Mouse (Mus musculus) right cerebral cortex, postnatal 10 days (tissue): ENCODE data around the gene Nr1h4.

Experiments used
- DNase-seq, 2 experiments: peaks; one replicate each; pipeline ENCODE4 v3.0.0; 2021; ENCODE audit warnings: low spot score in 2 of 2

The Nr1h4 gene

GRCm38 (mm10) chr10:89432743-89433142 lies 100.6 kb downstream of the Nr1h4 start:
- no peak for DNase-seq

DNA sequence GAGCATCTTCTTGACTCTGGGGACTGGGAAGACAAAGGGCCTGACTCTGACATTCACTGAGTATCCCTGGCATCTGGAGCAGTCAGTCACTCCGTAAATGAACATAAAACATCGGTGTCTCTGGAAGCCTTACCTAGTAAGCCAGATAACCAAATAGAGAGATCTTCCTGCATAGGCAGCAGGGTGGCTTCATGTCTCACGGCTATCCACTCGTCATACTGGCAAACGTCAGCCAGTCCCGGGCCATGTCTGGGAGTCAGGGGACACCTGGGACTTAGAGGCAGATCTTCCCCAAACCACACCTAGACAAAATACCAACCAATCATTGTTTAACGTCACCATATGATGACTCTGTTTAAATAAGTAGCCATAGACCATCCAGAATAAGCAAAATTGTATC lies 102.6 kb downstream of the Nr1h4 start:
- no peak for DNase-seq

GRCm38 (mm10) chr10:89424800-89425393 lies 108.5 kb downstream of the Nr1h4 start:
- DNase-seq: no peak

DNA sequence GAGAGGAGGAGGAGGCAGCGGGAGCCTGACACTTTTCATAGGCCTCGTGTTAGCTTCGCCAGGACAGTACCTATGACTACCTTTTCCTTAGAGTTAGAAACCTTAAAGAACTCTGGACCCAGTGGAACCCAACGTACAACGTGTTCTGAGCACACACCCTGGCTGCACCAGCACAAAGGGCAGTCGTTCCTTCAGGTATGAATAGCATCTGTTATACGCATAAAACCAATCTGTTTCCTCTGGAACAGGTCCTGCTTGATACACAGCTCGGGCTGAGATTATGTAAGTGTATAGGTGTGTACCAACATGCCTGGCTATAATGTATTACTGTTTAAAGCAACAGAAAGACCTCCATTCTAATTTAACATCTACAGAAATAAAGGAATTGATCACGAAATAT lies 109.2 kb downstream of the Nr1h4 start:
- no peak for DNase-seq

DNA sequence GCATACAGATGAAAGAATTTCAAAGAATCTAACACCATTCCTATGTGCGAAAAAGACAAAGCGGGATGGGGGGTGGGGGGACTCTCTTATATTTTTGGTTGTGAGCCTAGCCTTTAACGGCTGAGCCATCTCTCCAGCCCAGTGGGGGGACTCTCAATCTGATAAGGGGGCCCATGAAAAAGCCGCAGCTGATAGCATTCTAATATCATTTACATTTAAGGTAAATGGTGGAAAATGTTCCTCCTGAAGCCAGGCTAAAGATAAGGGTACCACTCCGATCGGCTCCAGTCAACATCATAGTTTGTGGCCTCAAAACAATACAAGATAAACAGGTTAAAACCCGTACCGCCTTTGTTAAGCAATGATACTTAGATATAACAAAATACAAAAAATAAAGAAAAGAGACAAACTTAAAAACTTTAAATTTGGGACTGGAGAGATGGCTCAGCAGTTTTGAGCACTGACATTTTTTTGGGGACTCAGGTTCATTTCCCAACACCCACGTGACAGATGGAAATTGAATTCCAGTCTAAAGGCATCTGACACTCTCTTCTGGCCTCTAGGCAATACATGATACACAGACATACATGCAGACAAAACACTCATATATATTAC lies 110.1 kb downstream of the Nr1h4 start:
- DNase-seq: no peak

GRCm38 (mm10) chr10:89422504-89423158 lies 110.8 kb downstream of the Nr1h4 start:
- DNase-seq: no peak

DNA sequence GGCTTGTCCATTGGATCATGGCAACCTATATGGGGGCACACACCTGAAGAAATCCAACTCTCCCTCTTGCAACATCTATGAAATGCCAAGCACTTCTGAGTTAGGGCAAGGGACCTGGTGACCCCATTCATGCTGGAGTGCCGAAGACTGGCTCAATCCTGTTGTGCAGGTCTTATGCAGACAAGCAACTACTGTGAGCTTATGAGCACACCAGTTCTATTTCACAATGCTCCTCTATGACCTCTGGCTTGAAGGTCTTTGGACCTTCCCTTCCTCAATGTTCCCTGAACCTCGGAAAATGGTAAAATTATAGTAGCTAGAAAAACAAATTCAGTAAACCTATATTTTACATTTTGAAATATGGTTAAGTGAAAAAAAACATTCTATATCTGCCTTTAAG lies 115.4 kb downstream of the Nr1h4 start:
- DNase-seq: no peak

GRCm38 (mm10) chr10:89415478-89415877 lies 117.9 kb downstream of the Nr1h4 start:
- DNase-seq: no peak

- no peak for DNase-seq
Observed at GRCm38 (mm10) chr10:89407551-89407950, 125.8 kb downstream of the Nr1h4 start.

DNA sequence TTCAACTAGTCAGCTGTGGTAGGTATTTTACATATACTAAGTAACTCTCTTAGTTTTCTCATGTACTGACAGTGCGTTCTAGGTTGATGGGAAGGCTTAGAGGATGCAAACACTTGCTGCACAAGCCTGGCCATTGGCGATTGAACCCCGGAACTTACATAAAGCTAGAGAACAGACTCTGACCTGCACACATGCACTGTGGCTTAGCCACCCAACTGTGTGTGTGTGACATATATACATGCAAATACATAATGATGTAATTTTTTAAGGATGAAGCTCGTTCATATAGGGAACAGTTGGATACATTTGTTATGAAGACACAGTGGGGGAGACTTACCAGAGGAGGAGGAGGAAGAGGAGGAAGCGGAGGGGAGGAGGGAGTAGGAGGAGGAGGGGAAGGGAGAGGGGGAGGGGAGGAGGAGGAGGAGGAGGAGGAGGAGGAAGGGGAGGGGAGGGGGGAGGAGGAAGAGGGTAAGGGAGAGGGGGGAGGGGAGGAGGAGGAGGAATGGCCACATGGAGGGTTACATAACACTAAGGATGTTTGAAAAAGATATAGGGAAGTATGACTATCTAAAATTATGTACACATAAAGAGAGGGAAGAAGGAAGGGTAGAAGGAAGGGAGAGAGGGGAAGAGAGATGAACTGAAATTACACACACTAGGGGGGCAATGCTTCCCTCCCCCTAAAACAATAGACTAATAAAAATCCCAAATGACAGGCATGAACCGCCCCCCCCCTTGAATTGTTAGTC lies 126.5 kb downstream of the Nr1h4 start:
- DNase-seq: no peak

GRCm38 (mm10) chr10:89404936-89405335 lies 128.4 kb downstream of the Nr1h4 start:
- DNase-seq: no peak
